Mouse (Mus musculus): ENCODE results near the gene Kif26a.

DNA sequence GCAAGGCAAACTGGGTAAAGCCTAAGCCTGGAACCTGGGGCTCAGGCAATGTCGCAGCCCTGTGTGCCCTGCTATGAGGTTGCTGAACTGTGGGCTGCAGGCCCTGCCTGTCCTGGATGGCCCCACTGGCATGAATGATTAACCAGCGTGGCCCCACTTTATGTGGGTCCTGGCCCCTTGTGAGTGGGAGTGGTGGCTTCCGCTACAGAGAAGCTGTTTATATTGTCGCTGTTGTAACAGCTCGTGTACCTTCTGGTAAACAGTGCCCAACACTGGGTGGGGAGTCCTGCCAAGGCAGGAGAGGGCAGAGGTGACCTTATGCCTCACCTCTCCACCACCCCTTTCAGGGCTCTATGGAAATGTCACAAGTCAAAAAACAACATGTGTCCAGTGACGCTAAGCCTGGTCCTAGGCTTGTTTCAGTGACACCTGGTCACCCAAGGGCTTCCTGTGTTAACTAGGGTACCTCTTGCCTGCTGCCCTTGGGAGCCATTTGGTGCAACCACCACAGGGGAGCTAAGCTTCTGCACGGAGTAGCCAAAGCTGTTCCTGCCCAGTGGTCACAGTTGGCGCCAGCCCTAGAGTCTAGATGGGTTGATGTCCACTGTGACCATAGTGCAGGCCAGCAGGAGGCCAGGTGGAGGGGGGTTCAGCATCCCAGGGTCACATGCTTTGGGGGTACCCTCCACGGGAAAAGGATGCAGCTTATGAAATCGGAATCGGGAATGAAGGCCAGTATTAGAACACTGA is 37.1 kb upstream of the Kif26a start:
- no peak for TF ChIP-seq GATA1 (IDR thresholded peaks at IDR 0.05; ENCODE audit: borderline replicate concordance, low read length)
- TF ChIP-seq FLI1 (IDR thresholded peaks at IDR 0.05; ENCODE audit: low read length) = no peak

All from megakaryocyte, embryonic 14.5 days (primary cell).